Mouse (Mus musculus): Measurements from ENCODE around the gene Dop1b. TPM values are rescaled to one million over a fixed set of nuclear protein-coding genes. Genes with fewer than 3 reads are reported as not detected.

The Dop1b gene
- total and polyA plus RNA-seq, 3 experiments = 0.90 to 4.5 (median 3.1) TPM

- TF ChIP-seq ELF1 (IDR thresholded peaks at IDR 0.05; ENCODE audit: low read depth, low read length) (no peak), RCOR1 (conservative IDR thresholded peaks at IDR 0.05; ENCODE audit: low read depth, low read length) (no peak), MAZ (IDR thresholded peaks at IDR 0.05; ENCODE audit: low read depth, low read length) (no peak), MAFK (IDR thresholded peaks at IDR 0.05; ENCODE audit: insufficient replicate concordance, low read length) (no peak), NELFE (IDR thresholded peaks at IDR 0.05; ENCODE audit: low read depth, low read length) (no peak)
- dilution Hi-C loops (cut with MboI; ENCODE audit: extremely low pct_ligation_motif_present, extremely low pct_unique_long_range_greater_than_20kb, low sequenced_read_pairs) (no loop called here), in situ Hi-C loops (cut with MboI; ENCODE audit: low pct_ligation_motif_present, low pct_unique_long_range_greater_than_20kb, low sequenced_read_pairs) (loop anchor here (10.0 kb wide), 1 partner anchor 54 kb away; the partner anchor contains the start of gene Cbr3)
These were observed 27.5 kb downstream of the Dop1b start for GRCm38 (mm10) chr16:93739251-93739650.

GRCm38 (mm10) chr16:93742903-93743302 is 31.2 kb downstream of the Dop1b start:
- Histone ChIP-seq H3K9me3 (replicated peaks; ENCODE audit: low read length) (no peaks in the 10 kb centered on the region), H3K9ac (ENCODE audit: insufficient read depth, low read depth) (no peak overlapping the region), H3K4me1 (ENCODE audit: control insufficient read depth in 1 of 2, insufficient read depth in 2 of 2) (peaks cover 9 to 18% of the 10 kb centered on the region in 2 experiments), H3K4me2 (ENCODE audit: insufficient read depth, low read depth, poor library complexity, severe bottlenecking) (no peak overlapping the region), H3K27me3 (replicated peaks) (no peaks in the 10 kb centered on the region), H3K79me2 (replicated peaks; ENCODE audit: control insufficient read depth, extremely low read depth, insufficient read depth, poor library complexity, severe bottlenecking) (no peaks in the 10 kb centered on the region), H3K27ac (ENCODE audit: insufficient read depth, low read depth) (no peak overlapping the region), H3K36me3 (replicated peaks in 1 of 2; ENCODE audit: control insufficient read depth in 1 of 2, insufficient read depth in 1 of 2, low read length in 1 of 2) (no peaks in the 10 kb centered on the region), H3K4me3 (replicated peaks in 1 of 3; ENCODE audit: low read depth in 2 of 3, low read length in 2 of 3, poor library complexity in 1 of 3) (no peak overlapping the region)
- dilution Hi-C loops (cut with MboI; ENCODE audit: extremely low pct_ligation_motif_present, extremely low pct_unique_long_range_greater_than_20kb, low sequenced_read_pairs) (no loop called here), in situ Hi-C loops (cut with MboI; ENCODE audit: low pct_ligation_motif_present, low pct_unique_long_range_greater_than_20kb, low sequenced_read_pairs) (no loop called here)
- TF ChIP-seq POLR2A (IDR thresholded peaks at IDR 0.05; ENCODE audit: low read depth, low read length) (no peak), MYC (IDR thresholded peaks at IDR 0.05; ENCODE audit: low read depth, low read length) (no peak), ZMIZ1 (IDR thresholded peaks at IDR 0.05; ENCODE audit: low read depth, low read length) (no peak), CHD2 (IDR thresholded peaks at IDR 0.05; ENCODE audit: low read length) (no peak), CTCF (conservative IDR thresholded peaks at IDR 0.05 in 1 of 2, IDR thresholded peaks at IDR 0.05 in 1 of 2; ENCODE audit: low read depth in 2 of 2, low read length in 2 of 2) (no peak), E2F4 (IDR thresholded peaks at IDR 0.05; ENCODE audit: insufficient replicate concordance, low read depth, low read length) (no peak)
- DNase-seq (ENCODE audit: extremely low read depth) = no peak

More at GRCm38 (mm10) chr16:93739251-93739650, 27.5 kb downstream of the Dop1b start:
- Histone ChIP-seq H3K27ac (ENCODE audit: insufficient read depth, low read depth) (no peak overlapping the region), H3K4me3 (replicated peaks in 1 of 3; ENCODE audit: low read depth in 2 of 3, low read length in 2 of 3, poor library complexity in 1 of 3) (no peak overlapping the region), H3K27me3 (replicated peaks) (no peaks in the 10 kb centered on the region), H3K79me2 (replicated peaks; ENCODE audit: control insufficient read depth, extremely low read depth, insufficient read depth, poor library complexity, severe bottlenecking) (no peaks in the 10 kb centered on the region), H3K9me3 (replicated peaks; ENCODE audit: low read length) (no peaks in the 10 kb centered on the region), H3K4me1 (ENCODE audit: control insufficient read depth in 1 of 2, insufficient read depth in 2 of 2) (peaks cover 0 to 13% of the 10 kb centered on the region in 2 experiments; a peak in 2 of 4 replicates), H3K9ac (ENCODE audit: insufficient read depth, low read depth) (no peak overlapping the region), H3K36me3 (replicated peaks in 1 of 2; ENCODE audit: control insufficient read depth in 1 of 2, insufficient read depth in 1 of 2, low read length in 1 of 2) (no peaks in the 10 kb centered on the region), H3K4me2 (ENCODE audit: insufficient read depth, low read depth, poor library complexity, severe bottlenecking) (no peak overlapping the region)
- DNase-seq (ENCODE audit: extremely low read depth) = no peak

GRCm38 (mm10) chr16:93744049-93744490 is 32.4 kb downstream of the Dop1b start:
- Histone ChIP-seq H3K36me3 (replicated peaks in 1 of 2; ENCODE audit: control insufficient read depth in 1 of 2, insufficient read depth in 1 of 2, low read length in 1 of 2) (no peaks in the 10 kb centered on the region), H3K9me3 (replicated peaks; ENCODE audit: low read length) (no peaks in the 10 kb centered on the region), H3K27me3 (replicated peaks) (no peaks in the 10 kb centered on the region), H3K79me2 (replicated peaks; ENCODE audit: control insufficient read depth, extremely low read depth, insufficient read depth, poor library complexity, severe bottlenecking) (no peaks in the 10 kb centered on the region), H3K4me3 (replicated peaks in 1 of 3; ENCODE audit: low read depth in 2 of 3, low read length in 2 of 3, poor library complexity in 1 of 3) (no peak overlapping the region), H3K9ac (ENCODE audit: insufficient read depth, low read depth) (no peak overlapping the region), H3K27ac (ENCODE audit: insufficient read depth, low read depth) (no peak overlapping the region), H3K4me2 (ENCODE audit: insufficient read depth, low read depth, poor library complexity, severe bottlenecking) (no peak overlapping the region), H3K4me1 (ENCODE audit: control insufficient read depth in 1 of 2, insufficient read depth in 2 of 2) (peaks cover 9 to 18% of the 10 kb centered on the region in 2 experiments)
- dilution Hi-C loops (cut with MboI; ENCODE audit: extremely low pct_ligation_motif_present, extremely low pct_unique_long_range_greater_than_20kb, low sequenced_read_pairs) = no loop called here
- no peak for DNase-seq (ENCODE audit: extremely low read depth)
- in situ Hi-C loops (cut with MboI; ENCODE audit: low pct_ligation_motif_present, low pct_unique_long_range_greater_than_20kb, low sequenced_read_pairs) = no loop called here
- no peak for TF ChIP-seq POLR2A (IDR thresholded peaks at IDR 0.05; ENCODE audit: low read depth, low read length)
- TF ChIP-seq POLR2AphosphoS2 (IDR thresholded peaks at IDR 0.05; ENCODE audit: low read depth, low read length) = no peak
- no peak for TF ChIP-seq SIN3A (IDR thresholded peaks at IDR 0.05; ENCODE audit: low read length)
- no peak for TF ChIP-seq JUN (IDR thresholded peaks at IDR 0.05; ENCODE audit: insufficient read depth, low read depth, low read length)
